Mouse (Mus musculus) megakaryocyte, embryonic 14.5 days (primary cell): Measurements from ENCODE around the gene Selenon.

Experiments
- FLI1 ChIP-seq: IDR thresholded peaks from 2 replicates; pipeline ENCODE4 v1.6.1; 2012; ENCODE audit warnings: low read length, inconsistent platforms, mixed read lengths
- GATA1 ChIP-seq: IDR thresholded peaks from 3 replicates; pipeline ENCODE4 v1.6.1; 2012; ENCODE audit warnings: mixed read lengths, low read length, inconsistent platforms, borderline replicate concordance

DNA sequence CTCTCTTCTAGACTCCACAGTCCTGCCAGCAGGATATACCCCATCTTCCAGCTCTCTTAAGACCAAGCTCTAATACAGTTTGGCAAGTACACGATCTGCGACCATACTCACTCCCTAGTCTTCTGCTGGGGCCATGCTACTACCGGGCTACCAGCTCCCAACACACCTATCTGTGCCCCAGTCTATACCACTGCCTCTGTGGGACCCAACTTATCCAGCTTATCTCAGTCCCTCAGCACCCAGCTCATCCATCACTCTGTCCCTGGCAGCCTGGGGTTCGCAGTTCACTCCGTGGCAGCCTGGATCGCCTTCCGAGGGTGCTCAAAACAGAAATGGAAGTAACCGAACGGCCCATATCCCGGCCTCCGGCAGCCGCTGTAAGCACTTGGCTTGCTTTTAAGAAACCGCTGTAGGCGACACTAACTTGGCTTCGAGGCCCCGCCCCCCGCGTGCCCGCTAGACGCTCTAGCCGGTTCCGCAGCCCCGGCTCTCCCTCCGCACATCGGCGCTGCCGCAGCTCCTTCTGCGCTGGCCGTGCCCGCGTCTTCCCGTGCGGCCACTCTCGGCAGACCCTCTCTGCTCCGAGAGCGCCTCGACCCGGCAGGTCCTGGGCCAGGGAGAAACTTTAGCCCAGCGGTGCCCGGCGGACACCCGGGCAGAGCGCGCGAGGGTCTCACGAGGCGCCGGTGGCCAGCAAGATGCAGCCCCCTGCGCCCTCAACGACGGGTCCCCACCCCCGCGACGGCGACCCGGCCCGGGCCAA is 17.7 kb downstream of the Selenon start:
- TF ChIP-seq GATA1 (no peak), FLI1 (no peak)
